Mouse (Mus musculus) stomach, postnatal 0 days (tissue): ENCODE data around the gene Samd4. TPM values are rescaled to one million over a fixed set of nuclear protein-coding genes. Genes with fewer than 3 reads are reported as not detected.

ENCODE experiments used
- ATAC-seq: fragments of 200-750 bp; cut with Nextera tagmentation; 2 replicates; pipeline ENCODE4 v1.8.0; 2017; ENCODE audit not compliant: low FRiP score, low TSS enrichment
- DNase-seq: peaks from one replicate; pipeline ENCODE4 v3.0.0-alpha.2; 2016; ENCODE audit warnings: low spot score
- H3K27ac ChIP-seq: fragments of 300-500 bp; sonication (generic); replicated peaks from 2 replicates; pipeline ENCODE4 v1.5.1; 2014; ENCODE audit warnings: mild to moderate bottlenecking, control low read depth
- H3K27me3 ChIP-seq: fragments of 300-500 bp; sonication (generic); 2 replicates; pipeline ENCODE4 v1.6.1; 2014; ENCODE audit warnings: low read length; ENCODE audit not compliant: control insufficient read depth, insufficient read depth
- H3K36me3 ChIP-seq: fragments of 300-500 bp; sonication (generic); 2 replicates; pipeline ENCODE4 v1.6.1; 2014; ENCODE audit warnings: low read length, mixed read lengths; ENCODE audit not compliant: control insufficient read depth, insufficient read depth
- H3K4me1 ChIP-seq: fragments of 300-500 bp; sonication (generic); replicated peaks from 2 replicates; pipeline ENCODE4 v1.6.1; 2014; ENCODE audit warnings: antibody characterized with exemption; ENCODE audit not compliant: control insufficient read depth, insufficient read depth
- H3K4me2 ChIP-seq: fragments of 300-500 bp; sonication (generic); replicated peaks from 2 replicates; pipeline ENCODE4 v1.6.1; 2014; ENCODE audit warnings: low read depth, mild to moderate bottlenecking, control low read depth, moderate library complexity
- H3K4me3 ChIP-seq: fragments of 300-500 bp; sonication (generic); 2 replicates; pipeline ENCODE4 v1.5.1; 2014; ENCODE audit warnings: low read depth, low read length, control low read depth
- H3K9ac ChIP-seq: fragments of 300-500 bp; sonication (generic); 2 replicates; pipeline ENCODE4 v1.6.1; 2014; ENCODE audit warnings: mild to moderate bottlenecking, low read length, control low read depth, mixed read lengths
- H3K9me3 ChIP-seq: fragments of 300-500 bp; sonication (generic); 2 replicates; pipeline ENCODE4 v1.6.1; 2016; ENCODE audit warnings: low read length; ENCODE audit not compliant: control insufficient read depth
- CTCF ChIP-seq: IDR thresholded peaks from 2 replicates; pipeline ENCODE4 v1.5.1; 2016; ENCODE audit warnings: antibody characterized with exemption, low read depth, mild to moderate bottlenecking, moderate library complexity
- EP300 ChIP-seq: optimal IDR thresholded peaks from 2 replicates; pipeline ENCODE3; 2016; ENCODE audit warnings: antibody characterized with exemption
- WGBS: fragments of 180-500 bp; shearing (Covaris S2); extraction: QIAGEN DNeasy Blood & Tissue Kit; methylation state at CpG from one replicate; pipeline ENCODE4 v1.1.7; 2014; 5-methylcytosine and 5-hydroxymethylcytosine counted together
- polyA plus RNA-seq: library from polyadenylated mRNA; unstranded; fragments of >200 nt; fragmentation: Nextera tagmentation; extraction: Ambion mirVana; gene quantifications from 2 replicates; pipeline ENCODE4 v1.2.1, GENCODE M21; 2015

Samd4 gene
- polyA plus RNA-seq, 1 experiment from 2014 or later, result 4.1 TPM

DNA sequence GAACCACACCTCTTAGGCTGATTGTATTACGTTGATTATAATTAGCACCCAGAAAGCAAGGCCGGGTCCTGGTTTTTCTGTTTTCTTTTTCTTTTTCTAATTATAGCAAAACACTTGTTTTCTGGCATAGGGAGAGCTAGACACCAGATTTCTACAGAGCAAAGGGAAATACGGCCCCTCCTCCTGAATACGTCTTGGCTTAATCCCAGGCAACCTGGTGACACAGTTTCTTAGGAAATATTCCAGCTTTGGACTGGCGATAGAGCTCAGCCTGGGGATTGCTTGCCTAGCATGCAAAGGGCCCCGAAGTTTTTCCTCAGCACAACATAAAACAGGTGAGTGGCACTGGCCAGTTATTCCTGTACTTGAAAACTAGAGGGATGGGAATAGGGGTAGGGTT is 31.7 kb downstream of the Samd4 start:
- no peak overlapping the region for H3K4me3 ChIP-seq
- 56% methylated on average over 6 of the region's 6 CpGs for WGBS
- no peaks in the 10 kb centered on the region for H3K9me3 ChIP-seq
- H3K4me1 ChIP-seq, result no peaks in the 10 kb centered on the region
- ATAC-seq (no peak), DNase-seq (no peak)
- H3K27me3 ChIP-seq, result no peaks in the 10 kb centered on the region
- H3K4me2 ChIP-seq, result no peak overlapping the region
- TF ChIP-seq CTCF, result no peak
- TF ChIP-seq EP300, result no peak
- no peak overlapping the region for H3K27ac ChIP-seq
- no peaks in the 10 kb centered on the region for H3K36me3 ChIP-seq
- no peak overlapping the region for H3K9ac ChIP-seq

DNA sequence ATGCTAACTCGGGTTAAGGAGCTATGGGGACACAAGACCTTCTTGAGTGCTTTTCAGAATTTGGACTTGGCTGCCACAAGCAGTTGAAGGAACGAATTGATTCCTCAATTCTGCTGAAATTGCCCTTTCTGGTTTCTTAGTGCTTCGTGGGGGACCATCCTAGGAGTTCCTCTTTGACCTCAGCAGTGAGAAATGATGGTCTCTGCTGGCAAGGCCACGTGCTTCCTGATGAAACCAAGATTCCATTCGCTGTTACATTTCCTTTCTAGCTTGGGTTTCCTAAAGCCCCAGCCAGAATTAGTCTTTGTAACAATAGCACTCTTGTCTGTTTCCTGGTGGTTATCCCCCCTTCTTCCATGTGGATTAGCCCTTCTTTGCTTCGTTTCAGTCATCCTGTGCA is 32.9 kb downstream of the Samd4 start:
- Histone ChIP-seq H3K9me3 (no peaks in the 10 kb centered on the region), H3K9ac (no peak overlapping the region), H3K4me2 (no peak overlapping the region), H3K4me1 (no peaks in the 10 kb centered on the region), H3K27ac (no peak overlapping the region), H3K27me3 (no peaks in the 10 kb centered on the region), H3K36me3 (no peaks in the 10 kb centered on the region), H3K4me3 (no peak overlapping the region)
- 55% methylated on average over 6 of the region's 6 CpGs for WGBS
- no peak for ATAC-seq
- TF ChIP-seq EP300 (no peak), CTCF (no peak)
- no peak for DNase-seq

DNA sequence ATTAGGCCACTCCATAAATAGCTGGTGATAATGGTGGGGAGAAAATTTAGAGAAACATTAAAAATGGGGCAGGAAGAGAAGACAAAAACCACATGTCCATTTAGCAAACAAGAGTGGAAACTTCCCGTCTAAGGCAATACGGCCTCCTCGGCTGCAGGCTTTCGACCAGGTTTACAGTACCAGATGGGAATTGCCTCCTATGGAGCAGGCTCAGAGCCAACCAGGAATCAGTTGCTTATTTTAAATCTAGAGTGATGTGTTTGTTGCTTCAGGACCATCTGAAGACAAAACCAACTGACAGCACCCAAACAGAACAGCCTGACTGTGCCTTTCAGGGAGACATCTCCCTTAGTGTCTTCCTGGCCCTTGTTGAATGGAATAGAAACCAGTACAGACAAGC is 33.9 kb downstream of the Samd4 start:
- ATAC-seq (no peak), DNase-seq (no peak)
- TF ChIP-seq CTCF (no peak), EP300 (no peak)
- no peak overlapping the region for H3K9ac ChIP-seq
- no peaks in the 10 kb centered on the region for H3K36me3 ChIP-seq
- H3K4me1 ChIP-seq, result no peaks in the 10 kb centered on the region
- no peak overlapping the region for H3K4me3 ChIP-seq
- whole genome bisulfite sequencing, result 62% methylated on average over 4 of the region's 4 CpGs
- no peak overlapping the region for H3K27ac ChIP-seq
- no peak overlapping the region for H3K4me2 ChIP-seq
- no peaks in the 10 kb centered on the region for H3K9me3 ChIP-seq
- no peaks in the 10 kb centered on the region for H3K27me3 ChIP-seq

DNA sequence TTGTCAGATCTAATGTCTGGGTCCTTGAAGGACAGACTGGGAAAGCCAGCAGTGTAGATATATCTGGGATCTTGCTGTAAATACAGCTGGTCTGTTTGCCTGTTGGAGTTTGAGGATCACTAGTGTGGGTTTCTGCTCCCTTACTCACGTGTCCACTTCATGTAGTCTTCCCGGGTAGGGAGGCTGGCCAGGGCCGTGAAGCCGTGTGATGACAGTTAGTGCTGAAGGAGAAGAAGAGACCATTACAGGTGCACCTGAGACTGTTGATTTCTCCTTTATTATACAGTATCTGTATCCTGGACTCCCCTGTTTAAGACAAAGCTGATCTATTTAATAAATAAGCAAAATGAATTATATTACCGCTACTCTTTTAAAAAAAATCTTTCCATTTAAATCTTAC is 34.5 kb downstream of the Samd4 start:
- Histone ChIP-seq H3K27me3 (no peaks in the 10 kb centered on the region), H3K4me1 (no peaks in the 10 kb centered on the region), H3K4me3 (no peak overlapping the region), H3K4me2 (no peak overlapping the region), H3K9me3 (no peaks in the 10 kb centered on the region), H3K36me3 (no peaks in the 10 kb centered on the region), H3K27ac (no peak overlapping the region), H3K9ac (no peak overlapping the region)
- TF ChIP-seq CTCF, result no peak
- no peak for TF ChIP-seq EP300
- 90% methylated on average over 5 of the region's 5 CpGs for WGBS
- ATAC-seq, result no peak
- DNase-seq, result no peak

DNA sequence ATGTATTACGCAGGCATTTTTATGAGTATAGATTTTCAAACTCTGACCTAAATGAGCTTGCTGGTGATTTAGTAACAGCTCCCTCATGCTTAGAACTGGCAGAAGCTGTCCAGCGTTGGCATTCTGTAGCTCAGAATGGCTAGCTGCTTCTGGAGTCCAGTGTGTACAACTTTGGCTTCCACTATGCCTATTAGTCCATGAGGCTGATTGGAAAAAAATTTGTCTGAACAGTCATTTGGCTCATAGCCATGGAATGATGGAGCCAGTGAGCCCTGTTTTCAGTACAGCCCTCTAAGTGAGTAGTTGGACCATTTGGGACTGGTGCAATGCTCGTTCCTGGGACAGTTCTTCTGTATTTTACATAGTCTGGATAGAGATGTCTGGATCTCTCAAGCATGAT is 34.9 kb downstream of the Samd4 start:
- Histone ChIP-seq H3K27ac (no peak overlapping the region), H3K4me3 (no peak overlapping the region), H3K9ac (no peak overlapping the region), H3K4me2 (no peak overlapping the region), H3K4me1 (no peaks in the 10 kb centered on the region), H3K36me3 (no peaks in the 10 kb centered on the region), H3K27me3 (no peaks in the 10 kb centered on the region), H3K9me3 (no peaks in the 10 kb centered on the region)
- no peak for DNase-seq
- no peak for ATAC-seq
- 84% methylated on average over 3 of the region's 3 CpGs for WGBS
- TF ChIP-seq EP300 (no peak), CTCF (no peak)

DNA sequence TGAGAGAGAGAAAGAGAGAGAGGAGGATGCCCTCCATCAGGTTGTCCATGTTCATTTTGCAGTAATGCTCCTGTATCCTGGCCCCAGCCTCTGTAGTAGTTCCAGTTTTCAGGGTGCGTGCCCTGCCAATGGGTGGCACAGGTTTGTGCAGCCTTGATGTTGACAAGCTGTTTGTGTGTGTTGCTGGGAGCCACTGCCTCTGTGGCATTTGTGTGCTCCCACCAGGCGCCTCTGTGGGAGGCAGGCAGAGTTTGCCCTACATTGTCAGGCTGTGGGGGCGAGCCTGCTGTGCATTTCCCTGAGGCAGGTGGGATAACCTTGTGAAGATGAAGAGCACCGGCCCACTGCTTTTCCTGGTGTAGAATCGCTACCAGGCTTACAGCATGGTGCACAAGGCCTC is 37.8 kb downstream of the Samd4 start:
- DNase-seq, result no peak
- WGBS, result 78% methylated on average over 5 of the region's 5 CpGs
- TF ChIP-seq CTCF (no peak), EP300 (no peak)

More for the DNA sequence above, 37.8 kb downstream of the Samd4 start:
- no peaks in the 10 kb centered on the region for H3K27me3 ChIP-seq
- H3K4me1 ChIP-seq, result no peaks in the 10 kb centered on the region
- no peaks in the 10 kb centered on the region for H3K9me3 ChIP-seq
- no peak overlapping the region for H3K9ac ChIP-seq
- H3K4me2 ChIP-seq, result no peak overlapping the region
- 0 out of 2 replicates have a peak, but pooled peaks cover 2% of the 10 kb centered on the region for H3K36me3 ChIP-seq
- H3K27ac ChIP-seq, result no peak overlapping the region
- ATAC-seq, result no peak
- H3K4me3 ChIP-seq, result no peak overlapping the region
